Mouse (Mus musculus) neutrophil, adult 65 days (primary cell): ENCODE results near the gene Trappc3l. TPM values are rescaled to one million over a fixed set of nuclear protein-coding genes. Genes with fewer than 3 reads are reported as not detected.

Experiments used
- total RNA-seq: library from RNA; stranded (reverse); gene quantifications from 2 replicates; pipeline ENCODE4 v1.2.4, GENCODE M21; 2023

The Trappc3l gene
- total RNA-seq: not detected in 2 replicates

GRCm38 (mm10) chr10:34037401-34037800, at the start of gene Trappc3l:
Trappc3l (plus strand) TSS chr10:34037597.

DNA sequence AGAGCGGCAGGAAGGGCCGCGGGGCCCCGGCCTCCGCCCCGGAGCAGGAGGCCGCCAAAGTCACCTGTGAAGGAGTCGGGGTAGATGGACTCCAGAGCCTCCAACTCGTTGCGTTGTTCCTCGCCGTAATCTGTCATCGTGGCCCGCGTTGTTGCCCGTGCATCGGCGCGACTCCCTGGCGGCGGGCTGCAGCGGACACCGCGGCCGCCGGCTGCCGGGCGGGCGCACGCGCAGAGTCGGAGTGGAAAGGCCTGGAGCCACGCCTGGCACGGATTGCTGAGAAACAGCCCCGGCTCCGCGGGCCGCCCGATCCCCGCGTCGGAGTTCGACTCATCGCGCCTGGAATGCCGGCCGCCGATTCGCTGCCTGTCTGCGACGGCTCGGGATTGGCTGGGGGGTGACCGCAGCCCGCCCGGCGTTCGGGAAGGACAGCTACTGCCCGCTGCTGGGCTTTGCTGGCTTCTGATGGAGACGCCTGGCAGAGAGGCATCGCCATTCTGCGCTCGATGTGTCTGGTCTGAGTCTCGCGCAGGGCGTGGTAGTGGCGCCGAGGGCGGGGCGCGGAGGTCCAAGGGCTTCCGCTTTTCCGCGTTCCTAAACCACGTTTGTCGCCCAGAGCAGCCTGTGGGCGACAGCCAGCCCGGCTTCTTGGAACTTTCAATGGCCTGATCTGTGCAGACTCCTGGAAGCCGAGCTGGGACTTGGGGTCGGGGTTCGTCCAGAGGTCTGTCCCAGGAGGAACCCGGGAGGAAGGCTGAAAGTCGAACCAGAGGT, 17.9 kb upstream of the Trappc3l start, which contains the start of gene Rwdd1:
Gene Rwdd1 (minus strand): TSS at position 323 of the 774 bp plus-strand sequence.

GRCm38 (mm10) chr10:34044210-34044609, 6.8 kb downstream of the Trappc3l start, which contains the start of gene Calhm4:
Calhm4 (minus strand) TSS chr10:34044310.

DNA sequence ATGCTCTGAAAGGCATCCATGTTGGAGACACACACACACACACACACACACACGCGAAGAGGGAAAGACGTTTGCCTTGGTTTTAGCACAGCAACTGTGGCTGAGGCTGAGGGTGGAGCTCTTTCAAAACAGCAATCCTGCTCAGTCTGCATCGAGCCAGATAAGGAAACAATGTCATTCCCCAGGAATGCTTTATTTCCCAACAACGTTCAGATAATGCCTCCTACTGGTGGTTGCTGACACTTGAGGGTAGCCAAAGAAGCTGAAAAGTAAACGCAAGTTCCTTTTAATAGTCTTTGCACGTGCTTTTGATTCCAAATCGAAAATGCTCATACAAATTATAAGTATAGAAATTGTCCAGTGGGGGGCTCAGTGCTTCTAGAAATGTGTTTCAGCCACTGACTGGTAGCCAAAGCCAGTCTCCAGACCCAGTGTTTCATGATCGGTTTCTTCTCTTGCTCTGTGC, 59.1 kb downstream of the Trappc3l start, which contains the start of gene Calhm5:
Gene Calhm5 (minus strand): TSS at position 102 of the 466 bp plus-strand sequence.

DNA sequence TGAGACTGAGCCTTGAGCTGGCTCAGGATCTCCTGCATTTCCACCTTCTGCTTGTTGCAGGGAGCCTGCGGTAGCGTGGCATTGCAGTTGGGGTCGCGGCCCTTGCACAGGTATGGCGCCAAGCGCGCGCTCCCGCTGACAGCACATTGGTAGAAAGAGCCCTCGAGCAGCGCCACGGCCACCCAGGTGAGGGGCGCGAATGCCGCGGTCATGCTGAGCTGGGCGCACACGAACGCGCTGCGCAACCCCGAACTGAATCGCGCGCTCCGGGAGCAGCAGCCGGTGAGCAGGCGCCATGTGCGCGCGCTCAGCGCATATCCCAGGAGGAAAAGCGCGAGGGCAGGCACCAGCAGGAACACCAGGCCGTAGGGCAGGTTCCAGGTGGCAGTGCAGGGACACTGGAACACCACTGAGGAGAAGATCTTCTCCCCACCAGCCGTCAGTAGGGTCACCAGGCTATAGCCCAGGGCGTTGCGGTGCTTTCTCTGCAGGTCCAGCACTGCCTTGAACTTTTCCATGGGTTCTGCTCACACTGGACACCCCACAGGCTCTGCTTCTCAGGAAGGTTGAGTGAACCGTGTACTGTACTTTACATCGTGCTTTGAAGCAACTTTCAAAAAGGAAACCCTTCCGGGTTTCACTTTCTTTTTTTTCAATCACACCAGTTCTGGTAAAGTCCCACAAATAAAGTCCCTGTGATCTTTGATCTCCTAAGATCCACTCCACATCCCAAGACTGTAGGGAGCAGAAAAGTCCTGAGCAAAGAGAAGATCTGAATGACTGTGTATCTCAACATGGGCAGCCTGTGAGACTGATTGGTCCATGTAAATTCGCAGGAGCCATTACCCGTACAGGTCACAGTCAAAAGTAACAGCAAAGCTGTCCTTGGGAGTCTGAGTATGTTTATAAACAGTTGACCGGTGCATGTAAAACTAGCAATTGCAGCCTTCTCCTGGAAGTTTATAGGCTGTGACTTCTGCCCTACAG, 90.3 kb downstream of the Trappc3l start, which contains the start of gene Calhm6:
Gene Calhm6 (minus strand): TSS at position 593 of the 987 bp plus-strand sequence.

Other genes with a start within 250 kb of the Trappc3l start
- gene Sult3a1, start 179.9 kb upstream of the Trappc3l start, total RNA-seq: not detected in 2 replicates
- not detected in 2 replicates for gene Rsph4a, start 132.5 kb upstream of the Trappc3l start, total RNA-seq
- gene Zup1, start 86.3 kb upstream of the Trappc3l start, total RNA-seq: 46.6 and 62.5 TPM in 2 replicates
- gene Rwdd1, start 18.0 kb upstream of the Trappc3l start, total RNA-seq: 24.7 and 39.4 TPM in 2 replicates
- gene Calhm4, start 6.7 kb downstream of the Trappc3l start, total RNA-seq: not detected in 2 replicates
- not detected in 2 replicates for gene Calhm5, start 58.9 kb downstream of the Trappc3l start, total RNA-seq
- 1.6 and 2.1 TPM in 2 replicates for gene Calhm6, start 90.4 kb downstream of the Trappc3l start, total RNA-seq
- gene Dse, start 170.1 kb downstream of the Trappc3l start, total RNA-seq: 11.3 and 13.2 TPM in 2 replicates
- 91.6 and 98.6 TPM in 2 replicates for gene Tspyl1, start 244.6 kb downstream of the Trappc3l start, total RNA-seq